Mouse (Mus musculus): ENCODE measurements around the gene Usp30.

DNA sequence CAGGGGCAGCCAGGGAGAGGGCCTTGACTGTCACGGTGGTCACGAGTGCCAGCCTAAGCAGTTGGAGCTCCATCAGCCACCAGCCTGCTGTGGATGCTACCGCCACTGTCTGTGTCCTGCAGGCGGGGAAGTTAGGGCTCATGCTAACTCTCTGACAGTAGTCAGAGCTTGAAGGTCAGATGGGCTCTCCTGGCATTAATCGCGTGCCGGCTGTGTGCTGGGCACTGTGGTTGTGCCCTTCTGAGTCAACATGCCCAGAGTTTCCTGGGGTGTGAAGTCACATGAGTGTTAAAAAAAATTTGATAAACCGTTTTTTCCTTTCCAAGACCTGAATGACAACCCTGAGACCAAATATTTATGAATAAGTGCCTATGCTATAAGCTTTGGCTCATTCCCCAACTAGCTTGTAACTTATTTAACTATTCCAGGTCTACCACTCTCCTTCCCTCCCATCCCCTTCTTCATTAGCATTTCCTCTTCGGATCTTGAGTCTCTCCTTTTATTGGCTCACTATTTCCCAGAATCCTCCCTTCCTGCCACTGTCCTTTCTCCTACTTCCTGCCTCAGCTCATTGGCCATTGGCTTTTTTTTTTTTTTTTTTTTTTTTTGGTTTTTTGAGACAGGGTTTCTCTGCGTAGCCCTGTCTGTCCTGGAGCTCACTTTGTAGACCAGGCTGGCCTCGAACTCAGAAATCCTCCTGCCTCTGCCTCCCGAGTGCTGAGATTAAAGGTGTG is 87.3 kb downstream of the Usp30 start:
- TF ChIP-seq CTCF (IDR thresholded peaks at IDR 0.05; ENCODE audit: low read depth, low read length): no peak
- TF ChIP-seq POLR2A (IDR thresholded peaks at IDR 0.05; ENCODE audit: borderline replicate concordance, low read depth, low read length): no peak

Data from bone marrow macrophage, adult 2 months (primary cell).